Mouse (Mus musculus) liver, embryonic 14.5 days (tissue): ENCODE results near the gene Fbxo34. TPM values are rescaled to one million over a fixed set of nuclear protein-coding genes. Genes with fewer than 3 reads are reported as not detected.

Experiments used
- ATAC-seq: fragments of 200-750 bp; cut with Nextera tagmentation; 2 replicates; pipeline ENCODE4 v1.8.0; 2017; ENCODE audit warnings: moderate number of reproducible peaks, mild to moderate bottlenecking, moderate library complexity; ENCODE audit not compliant: insufficient read depth
- DNase-seq, 3 experiments: peaks; one replicate each; pipeline ENCODE4 v3.0.0-alpha.2; 2012 to 2013; ENCODE audit warnings: low read depth in 3 of 3, low spot score in 3 of 3
- H3K27ac ChIP-seq: fragments of 300-500 bp; sonication (generic); 2 replicates; pipeline ENCODE4 v1.5.1; 2014; ENCODE audit warnings: moderate library complexity, mild to moderate bottlenecking, control low read depth, inconsistent platforms
- H3K27me3 ChIP-seq: fragments of 300-500 bp; sonication (generic); 2 replicates; pipeline ENCODE4 v1.6.1; 2014; ENCODE audit warnings: mild to moderate bottlenecking, low read length, moderate library complexity; ENCODE audit not compliant: control insufficient read depth, insufficient read depth
- H3K36me3 ChIP-seq: fragments of 300-500 bp; sonication (generic); replicated peaks from 2 replicates; pipeline ENCODE4 v1.6.1; 2014; ENCODE audit warnings: low read depth; ENCODE audit not compliant: control insufficient read depth, insufficient read depth
- H3K4me1 ChIP-seq, 2 experiments: fragments of 200-500 bp in 1 of 2; fragments of 300-500 bp in 1 of 2; sonication (generic) in 1 of 2; replicated peaks; 2 replicates each; pipeline ENCODE4 v1.6.1; 2012 to 2014; ENCODE audit warnings: antibody characterized with exemption in 1 of 2, inconsistent platforms in 1 of 2, low read length in 1 of 2; ENCODE audit not compliant: control insufficient read depth in 2 of 2, insufficient read depth in 2 of 2
- H3K4me2 ChIP-seq: fragments of 300-500 bp; sonication (generic); 2 replicates; pipeline ENCODE4 v1.6.1; 2014; ENCODE audit warnings: low read depth, mild to moderate bottlenecking, control low read depth, moderate library complexity
- H3K4me3 ChIP-seq, 2 experiments: fragments of 200-500 bp in 1 of 2; fragments of 300-500 bp in 1 of 2; sonication (generic) in 1 of 2; 2 replicates each; pipeline ENCODE4 v1.5.1; 2012 to 2014; ENCODE audit warnings: low read depth in 2 of 2, low read length in 2 of 2, mild to moderate bottlenecking in 2 of 2, control low read depth in 1 of 2, inconsistent platforms in 1 of 2, moderate library complexity in 1 of 2; ENCODE audit not compliant: insufficient read depth in 1 of 2
- H3K9ac ChIP-seq: fragments of 300-500 bp; sonication (generic); replicated peaks from 2 replicates; pipeline ENCODE4 v1.6.1; 2014; ENCODE audit warnings: mild to moderate bottlenecking, control low read depth, moderate library complexity
- H3K9me3 ChIP-seq: fragments of 300-500 bp; sonication (generic); 2 replicates; pipeline ENCODE4 v1.6.1; 2016; ENCODE audit warnings: low read length, mixed read lengths; ENCODE audit not compliant: control insufficient read depth
- CTCF ChIP-seq: IDR thresholded peaks from 2 replicates; pipeline ENCODE4 v1.5.1; 2016; ENCODE audit warnings: antibody characterized with exemption, low read depth, control low read depth
- EP300 ChIP-seq: IDR thresholded peaks from 2 replicates; pipeline ENCODE4 v1.6.1; 2016; ENCODE audit warnings: antibody characterized with exemption, low read depth
- WGBS: fragments of 180-500 bp; shearing (Covaris S2); extraction: QIAGEN DNeasy Blood & Tissue Kit; methylation state at CpG from one replicate; pipeline ENCODE4 v1.1.7; 2014; ENCODE audit not compliant: insufficient replicate concordance; 5-methylcytosine and 5-hydroxymethylcytosine counted together
- polyA plus RNA-seq, 2 experiments: library from polyadenylated mRNA; depleted of rRNA in 1 of 2; stranded (reverse) in 1 of 2; unstranded in 1 of 2; fragments of >200 nt; fragmentation: Nextera tagmentation in 1 of 2; extraction: Ambion mirVana in 1 of 2; gene quantifications; 2 replicates each; pipeline versions ENCODE4 v1.2.1 to v1.2.3; 2012 to 2014

The Fbxo34 gene
- polyA plus RNA-seq, 2 experiments: 24.4 to 33.4 TPM

- DNase-seq: no peak
- no peaks in the 10 kb centered on the region for H3K27me3 ChIP-seq
- peak overlapping the region; percentile 48 for H3K4me2 ChIP-seq
- peak; percentile 43; the same call in 1 of the 2 replicates for TF ChIP-seq EP300
- no peak for TF ChIP-seq CTCF
- H3K4me3 ChIP-seq: no peak overlapping the region
- peak overlapping the region; percentile 12; the same call in 1 of the 2 replicates for H3K9ac ChIP-seq
- 21% methylated on average over 4 of the region's 4 CpGs for WGBS
- peak; percentile 69 for ATAC-seq
- H3K9me3 ChIP-seq: no peaks in the 10 kb centered on the region
- H3K27ac ChIP-seq: peak overlapping the region; percentile 67
- H3K36me3 ChIP-seq: peaks cover 19% of the 10 kb centered on the region
- peaks cover 13 to 21% of the 10 kb centered on the region in 2 experiments for H3K4me1 ChIP-seq
Measured at GRCm38 (mm10) chr14:47544877-47545276, 94.7 kb downstream of the Fbxo34 start.

GRCm38 (mm10) chr14:47551668-47552067, 101.4 kb downstream of the Fbxo34 start:
- no peaks in the 10 kb centered on the region for H3K9me3 ChIP-seq
- no peaks in the 10 kb centered on the region for H3K27me3 ChIP-seq
- no peak overlapping the region for H3K27ac ChIP-seq
- H3K36me3 ChIP-seq: peaks cover 6% of the 10 kb centered on the region
- no peaks in the 10 kb centered on the region for H3K4me1 ChIP-seq
- ATAC-seq (no peak), DNase-seq (no peak)
- no peak overlapping the region for H3K9ac ChIP-seq
- WGBS: 79% methylated on average over 6 of the region's 6 CpGs
- no peak overlapping the region for H3K4me3 ChIP-seq
- H3K4me2 ChIP-seq: no peak overlapping the region
- TF ChIP-seq CTCF: no peak
- TF ChIP-seq EP300: no peak

- no peak for TF ChIP-seq EP300
- TF ChIP-seq CTCF: peak; percentile 58
- no peak for DNase-seq
- Histone ChIP-seq H3K4me2 (no peak overlapping the region), H3K4me1 (no peaks in the 10 kb centered on the region), H3K36me3 (no peaks in the 10 kb centered on the region; the same call in 1 of the 2 replicates), H3K9ac (no peak overlapping the region), H3K27me3 (no peaks in the 10 kb centered on the region), H3K4me3 (no peak overlapping the region), H3K9me3 (no peaks in the 10 kb centered on the region), H3K27ac (no peak overlapping the region)
- 75% methylated on average over 2 of the region's 2 CpGs for WGBS
- no peak for ATAC-seq
Measured at GRCm38 (mm10) chr14:47553380-47553779, 103.2 kb downstream of the Fbxo34 start.

GRCm38 (mm10) chr14:47554236-47554635, 104.0 kb downstream of the Fbxo34 start:
- no peak overlapping the region for H3K4me2 ChIP-seq
- no peak for TF ChIP-seq EP300
- no peak for TF ChIP-seq CTCF
- 72% methylated on average over 4 of the region's 4 CpGs for WGBS
- ATAC-seq (no peak), DNase-seq (no peak)
- H3K4me3 ChIP-seq: no peak overlapping the region
- no peaks in the 10 kb centered on the region for H3K9me3 ChIP-seq
- H3K27ac ChIP-seq: no peak overlapping the region
- no peaks in the 10 kb centered on the region for H3K4me1 ChIP-seq
- H3K36me3 ChIP-seq: no peaks in the 10 kb centered on the region; the same call in 1 of the 2 replicates
- H3K9ac ChIP-seq: no peak overlapping the region
- no peaks in the 10 kb centered on the region for H3K27me3 ChIP-seq

GRCm38 (mm10) chr14:47555225-47555624, 105.0 kb downstream of the Fbxo34 start:
- TF ChIP-seq CTCF (no peak), EP300 (no peak)
- no peaks in the 10 kb centered on the region for H3K9me3 ChIP-seq
- ATAC-seq (no peak), DNase-seq (peak in 1 of 3 experiments; percentile 50)
- 84% methylated on average over 5 of the region's 5 CpGs for WGBS
- H3K9ac ChIP-seq: no peak overlapping the region
- no peak overlapping the region for H3K4me3 ChIP-seq
- no peaks in the 10 kb centered on the region; the same call in 1 of the 2 replicates for H3K36me3 ChIP-seq
- no peak overlapping the region for H3K27ac ChIP-seq
- H3K4me2 ChIP-seq: no peak overlapping the region
- no peaks in the 10 kb centered on the region for H3K4me1 ChIP-seq
- H3K27me3 ChIP-seq: no peaks in the 10 kb centered on the region
